Mouse (Mus musculus) lung, postnatal 25 days (tissue): ENCODE measurements around the gene 1700013G24Rik.

Source experiments
- DNase-seq: peaks from one replicate; pipeline ENCODE4 v3.0.0; 2022; ENCODE audit warnings: low spot score

1700013G24Rik gene

DNA sequence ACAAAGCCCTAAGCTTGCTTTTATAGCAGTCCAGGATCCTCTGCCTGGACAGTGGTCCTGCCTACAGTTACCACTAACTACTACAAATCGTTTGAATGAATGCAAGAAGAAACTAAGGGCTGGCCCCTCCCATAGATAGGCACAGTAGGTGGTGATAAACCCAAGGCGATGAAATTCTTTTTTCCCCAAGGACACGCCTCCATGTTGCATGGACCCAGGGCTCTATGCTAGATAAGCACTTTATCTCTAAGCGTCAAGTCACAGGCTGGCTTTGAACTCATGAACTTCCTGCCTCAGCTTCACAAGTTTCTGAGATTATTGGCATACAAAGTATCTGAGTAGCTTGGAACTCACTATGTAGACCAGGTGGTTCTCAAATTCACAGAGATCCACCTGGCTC lies 4.2 kb downstream of the 1700013G24Rik start:
- no peak for DNase-seq

DNA sequence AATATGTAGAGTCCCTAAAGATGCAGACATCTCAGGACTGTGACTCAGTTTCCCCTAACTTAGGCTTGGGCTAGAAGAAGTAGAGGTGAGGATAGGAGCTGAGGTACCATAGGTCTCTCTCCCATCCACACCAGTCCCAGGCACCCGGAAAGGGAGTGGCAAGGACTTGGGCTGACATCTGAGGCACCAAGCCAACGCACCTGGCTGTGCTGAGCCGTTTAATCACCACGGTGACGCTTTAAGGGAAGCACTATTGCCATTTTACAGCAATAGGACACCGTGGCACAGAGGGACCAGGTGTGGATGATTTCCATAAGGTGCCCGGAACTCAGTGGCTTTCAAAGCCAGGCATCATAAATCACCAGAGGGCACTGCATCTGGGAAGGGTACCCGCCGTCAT lies 5.2 kb downstream of the 1700013G24Rik start:
- no peak for DNase-seq

DNA sequence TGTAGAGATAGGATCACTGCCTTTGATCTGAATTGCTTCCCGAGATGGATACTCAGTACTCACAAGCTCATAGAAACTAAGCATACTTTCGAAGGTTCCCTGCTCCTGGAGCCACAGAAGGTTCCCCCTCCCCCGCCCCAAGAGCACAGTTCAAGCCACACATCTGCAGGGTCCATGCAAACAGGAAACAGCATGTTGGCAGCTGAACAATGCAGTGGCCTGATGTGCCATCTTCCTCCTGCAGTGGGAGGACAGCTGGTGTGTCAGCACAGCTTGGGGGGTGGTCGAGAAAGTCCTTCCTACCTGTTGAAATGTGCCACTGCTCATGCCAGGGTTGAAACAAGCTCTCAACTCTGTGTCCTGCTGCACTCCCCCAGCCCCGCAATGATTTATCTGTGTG lies 5.8 kb downstream of the 1700013G24Rik start:
- no peak for DNase-seq

DNA sequence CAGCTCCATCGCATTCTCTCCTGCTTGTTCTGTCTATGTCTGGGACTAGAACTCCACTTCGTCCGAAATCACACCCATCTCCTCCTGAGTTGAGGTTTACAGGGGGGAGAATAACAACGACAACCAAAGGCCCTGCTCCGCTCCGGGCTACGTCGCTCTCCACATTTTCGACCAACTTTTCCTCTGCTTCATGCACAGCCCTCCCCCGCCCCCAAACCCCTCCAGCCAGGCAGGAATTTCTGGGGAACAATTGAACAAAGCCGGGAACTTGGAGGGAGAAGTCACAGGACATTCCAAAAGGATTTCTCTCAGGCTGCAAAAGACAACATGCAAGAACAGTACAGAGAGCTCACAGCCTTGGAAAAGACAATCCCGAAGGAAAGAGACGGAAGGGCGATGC lies 7.6 kb downstream of the 1700013G24Rik start:
- DNase-seq: no peak

DNA sequence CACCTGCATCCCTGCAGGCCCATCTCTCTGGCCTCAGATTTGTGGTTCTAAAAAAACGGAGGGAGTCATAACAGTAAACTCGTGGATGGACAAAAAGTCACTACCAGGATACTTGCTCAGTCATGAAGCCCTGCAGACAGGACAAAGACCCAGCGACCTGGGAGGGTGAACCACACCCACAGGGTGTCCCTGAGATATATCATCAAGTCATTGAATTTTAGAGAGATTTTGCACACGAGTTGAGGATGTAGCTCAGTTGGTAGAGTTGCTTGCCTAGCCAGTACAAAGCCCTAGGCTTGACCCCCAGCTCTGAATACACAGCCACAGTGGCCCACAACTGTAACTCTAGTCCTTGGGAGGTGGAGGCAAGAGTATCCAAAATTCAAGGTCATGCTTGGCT lies 8.1 kb downstream of the 1700013G24Rik start:
- DNase-seq: no peak

DNA sequence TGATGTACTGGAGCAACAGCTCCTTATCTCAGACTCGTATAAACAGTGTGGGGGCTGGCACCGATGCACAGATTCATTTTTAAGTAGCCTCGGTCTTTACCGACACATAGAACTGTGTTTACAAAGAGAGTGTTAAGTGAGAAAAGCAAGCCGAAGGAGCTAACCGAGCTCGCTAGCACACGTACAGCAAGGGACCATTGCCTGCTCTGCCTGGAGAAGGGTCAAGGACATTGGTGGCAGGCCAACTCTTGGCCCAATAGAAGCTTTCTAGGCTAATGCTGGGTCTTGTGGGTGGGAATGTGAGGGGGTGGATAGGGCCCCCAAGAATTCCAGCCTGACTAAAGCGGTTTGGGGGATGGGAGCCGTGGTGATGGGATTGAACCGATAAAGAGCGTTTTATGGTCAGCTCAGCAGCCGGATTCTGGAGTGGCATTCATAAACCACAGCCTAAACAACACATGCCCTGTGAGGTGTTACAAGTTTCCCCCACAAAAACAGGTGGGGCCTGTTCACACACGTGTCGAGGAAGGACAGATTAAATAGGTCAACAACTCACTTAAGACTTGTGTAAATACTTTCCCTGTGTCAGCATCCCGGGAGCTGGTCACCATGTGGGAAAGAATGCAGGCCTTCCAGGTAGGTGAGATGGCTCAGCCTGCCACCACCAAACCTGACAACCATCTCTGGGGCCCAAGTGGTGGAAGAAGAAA lies 9.1 kb downstream of the 1700013G24Rik start:
- peak; percentile 75 for DNase-seq

DNA sequence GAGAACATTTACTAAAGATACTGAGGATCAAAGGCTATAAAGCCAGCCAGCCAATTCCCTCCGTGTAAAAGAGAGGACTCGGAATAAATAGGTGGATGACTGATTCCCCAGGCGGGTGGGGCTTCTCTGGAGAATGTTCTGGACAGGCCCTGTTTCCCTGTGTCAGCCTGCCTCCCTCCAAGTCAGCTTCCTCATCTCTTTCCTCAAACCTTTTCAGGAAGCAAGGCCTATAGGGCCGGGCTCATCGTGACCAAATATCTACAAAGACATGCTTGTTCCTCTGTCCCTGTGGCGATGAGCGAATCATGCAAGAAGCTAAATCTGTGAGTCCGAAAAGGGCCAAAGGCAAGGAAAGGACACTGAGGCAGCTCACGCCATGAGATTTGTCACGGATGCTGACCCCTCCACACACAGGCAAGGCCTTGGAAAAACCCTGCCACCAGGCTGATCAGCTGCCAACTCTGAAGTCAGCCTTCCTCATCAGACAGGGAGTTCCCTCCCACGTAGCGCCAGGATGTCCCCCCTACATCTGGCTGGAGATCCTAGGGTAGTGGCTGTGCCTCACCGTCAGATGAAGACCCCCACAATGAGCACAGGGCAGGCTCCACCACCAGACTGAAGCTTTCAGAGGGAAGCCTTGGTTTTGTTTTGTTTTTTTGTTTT lies 12.2 kb downstream of the 1700013G24Rik start:
- no peak for DNase-seq

DNA sequence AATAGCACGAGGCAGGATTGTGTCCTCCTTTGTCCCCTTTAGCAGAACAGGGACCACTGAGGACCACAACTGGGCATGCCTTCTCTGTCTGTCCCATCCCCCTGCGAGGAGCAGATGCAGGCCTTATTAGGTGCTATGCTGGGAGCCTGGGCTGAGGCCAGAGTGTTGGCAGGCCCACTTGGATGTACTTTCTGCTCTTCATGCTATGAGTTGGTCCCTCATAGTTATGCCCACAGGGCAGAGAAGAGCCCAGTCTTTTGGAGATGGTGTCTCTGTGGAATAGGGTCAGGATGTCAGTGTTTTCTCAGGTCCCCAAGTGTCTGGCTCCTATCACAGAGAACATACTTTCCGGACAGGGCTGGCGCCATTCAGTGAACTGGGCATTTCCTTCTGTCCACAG lies 13.9 kb downstream of the 1700013G24Rik start:
- DNase-seq: no peak

DNA sequence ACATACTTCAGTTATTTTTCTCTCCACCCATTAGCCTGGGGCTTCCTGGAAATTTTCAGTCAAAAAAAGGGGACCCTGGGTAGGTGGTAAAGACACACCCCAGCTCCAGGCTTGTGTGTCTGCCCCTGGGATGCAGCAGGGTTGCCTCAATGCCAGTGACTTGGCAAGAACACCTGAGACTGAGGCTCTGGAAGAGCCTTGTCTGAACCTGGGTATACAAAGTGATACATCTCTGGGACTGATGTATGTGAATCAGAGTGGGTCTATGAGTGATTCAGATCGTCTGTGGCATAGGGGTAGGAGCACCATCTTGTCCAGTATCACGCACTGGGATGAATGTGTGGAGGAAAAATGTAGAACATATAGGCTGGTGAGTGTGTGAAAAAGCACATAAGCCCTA lies 14.4 kb downstream of the 1700013G24Rik start:
- no peak for DNase-seq

DNA sequence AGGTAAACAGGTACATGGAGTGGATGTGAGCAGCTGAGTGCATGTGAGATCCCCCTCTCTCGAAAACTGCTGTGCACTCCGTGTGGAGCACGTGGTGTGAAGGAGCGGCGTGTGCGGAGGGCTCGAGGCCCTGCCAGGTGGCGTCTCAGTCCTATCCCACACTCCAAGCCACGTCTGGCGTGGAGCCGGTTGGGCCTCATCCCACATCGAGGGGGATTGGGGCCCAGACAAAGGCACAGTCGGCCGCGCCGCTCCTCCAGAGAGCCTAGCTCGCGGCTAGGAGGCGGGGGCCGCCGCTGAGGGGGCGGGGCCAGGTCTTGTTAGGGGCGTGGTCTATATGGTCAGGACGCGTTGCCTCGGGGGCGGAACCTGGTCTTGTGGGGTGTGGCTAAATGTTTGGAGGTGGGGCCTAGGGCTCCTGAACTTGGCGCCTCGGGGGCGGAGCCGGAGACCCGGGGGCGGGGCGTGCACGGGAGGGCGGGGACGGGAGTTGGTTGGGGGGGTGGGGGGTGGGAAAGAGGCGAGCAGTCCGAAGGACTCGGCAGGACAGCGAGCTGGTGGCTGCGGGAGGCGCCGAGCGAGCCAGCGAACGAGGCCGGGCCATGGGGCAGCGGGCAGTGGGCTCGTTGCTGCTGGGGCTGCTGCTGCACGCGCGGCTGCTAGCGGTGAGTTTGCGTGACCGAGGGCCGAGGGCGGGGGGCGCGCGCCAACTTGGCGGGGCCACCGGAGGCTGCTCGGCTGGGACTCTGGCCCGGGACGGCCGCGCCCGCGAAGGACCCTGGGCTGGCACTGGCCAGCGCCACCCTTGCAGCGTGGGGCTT lies 15.4 kb downstream of the 1700013G24Rik start, which contains the start of gene Hspg2:
Gene Hspg2 (plus strand): TSS at position 510 of the 821 bp plus-strand sequence.
- DNase-seq: peak; percentile 94

DNA sequence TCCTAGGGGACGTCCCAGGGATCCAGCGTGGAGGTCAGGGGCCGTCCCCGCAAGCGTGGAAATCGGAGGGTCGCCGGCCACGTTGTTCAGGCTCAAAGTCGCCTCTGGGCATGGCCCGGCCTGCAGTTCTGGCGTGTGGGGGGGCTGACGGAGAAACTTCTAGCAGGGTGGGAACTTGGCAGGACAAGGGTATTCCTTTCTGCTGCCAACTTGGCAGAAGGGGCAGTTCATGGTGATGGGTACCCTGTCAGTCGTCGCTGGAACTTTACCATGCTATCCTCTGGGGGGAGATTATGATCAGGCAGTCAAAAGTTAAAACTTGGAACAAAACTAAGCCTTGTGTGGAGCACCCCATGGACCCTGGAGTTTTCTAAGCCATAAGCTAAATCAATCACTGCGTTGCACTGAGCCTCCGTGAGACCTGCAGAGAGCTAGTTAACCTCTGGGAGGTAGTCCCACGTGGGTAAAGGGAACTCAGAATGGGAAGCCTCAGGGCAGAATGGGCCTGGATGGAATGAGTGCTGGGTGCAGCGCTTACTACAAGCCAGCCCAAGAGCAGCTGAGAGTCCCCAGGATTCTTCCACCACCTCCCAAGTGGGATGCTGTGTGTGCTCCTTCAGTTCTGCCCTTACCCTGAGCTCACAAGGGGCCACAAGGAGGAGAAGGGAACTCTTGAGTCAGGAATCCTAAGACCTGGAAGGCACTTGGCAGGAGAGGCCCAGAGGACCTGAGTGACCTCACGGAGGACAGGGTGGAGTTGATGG lies 16.2 kb downstream of the 1700013G24Rik start:
- DNase-seq: no peak

DNA sequence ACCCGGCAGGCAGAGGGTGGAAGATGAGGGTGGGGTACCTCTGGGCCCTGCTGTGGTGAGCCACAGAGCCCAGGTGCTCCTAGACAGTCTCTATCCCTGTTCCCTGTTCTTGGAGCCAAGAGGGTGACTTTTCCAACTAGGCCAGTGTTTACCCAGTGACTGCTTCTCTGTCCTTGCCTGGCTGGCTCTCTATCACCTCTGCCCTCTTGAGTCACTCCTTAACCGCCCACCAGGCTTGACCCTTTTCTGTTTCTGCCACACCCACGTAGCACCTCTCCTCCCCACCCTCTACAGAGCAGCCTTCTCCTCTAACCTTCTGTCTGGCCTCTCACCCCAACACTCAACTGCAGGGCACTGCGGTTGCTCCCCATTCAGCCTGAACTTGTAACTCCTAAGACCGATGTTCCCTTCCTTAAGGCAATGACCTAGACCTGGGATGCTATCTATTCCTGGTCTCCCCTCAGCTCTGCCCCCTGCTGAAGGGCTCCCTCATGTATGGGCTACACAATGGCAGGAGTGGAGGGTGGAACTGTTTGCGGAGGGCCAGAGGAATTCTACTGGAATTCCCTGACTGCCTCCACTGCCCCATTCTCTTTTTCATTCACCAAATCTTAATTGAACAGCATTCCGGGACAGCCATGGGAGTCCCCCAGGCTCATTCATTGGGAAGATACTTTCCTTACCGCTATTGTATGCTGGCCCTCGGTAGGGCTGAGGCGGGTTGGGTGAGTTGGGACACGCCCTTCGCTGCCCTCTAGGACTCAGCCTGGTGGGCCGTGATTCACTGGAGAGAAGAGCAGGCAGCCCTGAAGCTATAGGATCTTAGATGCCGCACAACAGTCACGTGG lies 17.0 kb downstream of the 1700013G24Rik start:
- no peak for DNase-seq

DNA sequence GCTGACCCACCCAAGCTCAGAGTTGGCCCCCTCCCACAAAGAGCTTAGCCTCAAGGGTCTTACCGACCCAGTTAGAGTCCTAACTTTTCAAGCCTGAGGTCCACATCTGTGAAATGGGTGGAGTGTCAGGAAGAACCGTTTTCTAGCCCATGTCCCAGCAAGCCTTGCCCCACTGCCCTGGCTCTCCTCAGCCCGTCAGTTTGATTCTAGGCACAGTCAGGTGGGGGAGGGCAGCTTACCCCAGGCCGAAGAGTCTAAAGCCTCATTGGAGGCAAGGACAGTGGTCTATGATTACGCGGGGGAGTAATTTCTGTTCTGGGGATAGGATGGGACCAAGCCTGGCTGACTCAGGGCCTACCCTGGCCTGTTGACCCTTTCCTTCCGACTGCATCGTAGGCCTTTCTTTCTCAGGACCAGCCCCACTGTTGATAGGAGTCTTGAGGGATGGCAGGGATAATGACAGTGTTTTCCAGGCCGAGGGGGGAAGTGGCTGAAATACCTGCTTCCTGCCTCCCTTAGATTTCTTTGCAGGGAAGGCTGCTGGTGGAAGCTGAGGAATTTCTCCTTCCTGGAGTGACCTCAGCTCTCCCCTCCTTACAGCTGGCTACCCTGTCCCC lies 17.7 kb downstream of the 1700013G24Rik start:
- no peak for DNase-seq

DNA sequence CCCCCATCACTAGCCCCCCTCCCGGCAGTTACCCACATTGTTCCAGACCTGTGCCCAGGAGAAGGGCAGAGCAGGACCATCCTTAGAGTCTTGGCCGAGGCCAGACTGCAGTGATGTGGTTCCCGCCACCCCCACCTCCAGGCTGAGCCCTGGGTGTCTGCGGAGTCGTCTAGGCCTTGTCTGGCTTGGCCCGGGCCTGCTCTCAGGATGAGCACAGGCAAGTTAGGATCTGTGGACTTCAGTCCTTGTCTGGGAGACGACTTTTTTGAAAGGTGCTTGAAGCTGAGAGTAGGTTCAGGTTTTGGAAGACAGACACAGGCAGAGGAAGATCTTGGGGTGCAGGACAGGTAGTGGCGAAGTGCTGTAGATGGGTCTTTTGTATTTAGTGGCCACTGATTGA lies 18.2 kb downstream of the 1700013G24Rik start:
- DNase-seq: no peak

DNA sequence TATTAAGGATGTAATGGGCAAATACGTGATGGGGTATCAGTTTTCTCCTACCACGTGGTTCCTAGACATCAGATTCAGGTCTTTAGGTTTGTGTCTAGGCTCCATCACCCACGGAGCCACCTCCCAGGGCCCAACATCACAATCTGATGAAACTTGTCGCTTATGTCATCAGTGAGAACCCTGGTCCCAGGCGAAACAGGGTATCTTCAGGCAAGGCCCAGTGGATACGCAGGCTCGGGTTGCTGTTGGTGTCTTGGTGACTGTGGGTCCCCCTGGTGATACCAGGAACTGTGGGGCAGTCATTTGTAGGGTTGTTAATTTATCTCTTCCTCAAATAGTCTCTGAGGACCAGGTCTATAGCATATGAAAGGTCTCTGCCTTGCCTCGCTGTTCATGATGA lies 20.2 kb downstream of the 1700013G24Rik start:
- no peak for DNase-seq

DNA sequence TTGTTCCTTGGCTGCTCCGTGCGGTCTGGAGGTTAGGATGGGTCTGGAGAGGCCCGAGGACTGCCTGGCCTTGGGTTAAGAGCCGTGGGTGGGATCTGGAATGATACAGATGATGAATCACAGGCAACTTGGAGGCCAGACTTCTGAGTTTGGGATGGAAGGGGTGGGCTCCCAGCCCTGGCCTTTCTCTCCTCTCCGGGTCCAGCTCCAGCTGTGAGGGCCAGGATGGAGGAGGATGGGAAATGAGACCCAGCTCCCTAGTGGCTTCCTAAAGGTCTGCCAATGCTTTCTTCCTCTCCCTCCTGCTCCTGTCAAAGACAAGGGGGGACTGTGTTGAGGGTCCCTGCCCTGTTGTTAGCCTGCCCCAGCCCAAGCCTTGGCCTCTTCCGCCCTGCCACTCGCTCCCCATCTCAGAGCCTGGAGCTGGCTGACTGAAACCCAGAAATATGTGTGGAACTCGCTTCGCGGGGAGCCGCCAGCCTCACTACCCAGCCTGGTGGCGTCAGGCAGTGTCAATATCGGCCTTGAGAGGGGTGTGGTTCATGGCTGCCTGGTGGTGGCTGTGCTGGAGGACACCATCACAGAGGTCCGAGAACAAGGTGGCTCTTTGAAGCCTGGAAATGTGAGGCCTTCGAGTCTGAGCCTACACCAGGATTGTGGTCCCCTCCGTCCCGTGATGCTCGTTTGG lies 20.8 kb downstream of the 1700013G24Rik start:
- DNase-seq: no peak

DNA sequence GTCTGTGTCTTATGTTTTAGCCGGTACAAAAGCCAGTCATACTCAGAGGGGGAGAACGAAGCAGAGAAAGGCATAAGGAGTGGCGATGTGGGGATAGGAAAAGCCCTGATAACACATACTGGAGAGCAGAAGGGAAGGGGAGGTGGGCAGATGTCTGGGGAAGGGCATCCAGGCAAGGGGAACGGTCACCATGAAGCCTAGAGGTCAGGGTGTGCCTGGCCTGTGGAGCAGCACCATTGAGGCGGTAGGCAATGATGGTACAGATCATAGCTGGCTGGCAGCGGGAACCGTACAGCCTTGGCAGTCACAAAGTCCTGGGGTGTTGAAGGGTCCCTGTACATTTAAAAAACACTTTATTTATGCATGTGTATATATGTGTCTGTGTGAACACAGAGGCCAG lies 21.6 kb downstream of the 1700013G24Rik start:
- no peak for DNase-seq

DNA sequence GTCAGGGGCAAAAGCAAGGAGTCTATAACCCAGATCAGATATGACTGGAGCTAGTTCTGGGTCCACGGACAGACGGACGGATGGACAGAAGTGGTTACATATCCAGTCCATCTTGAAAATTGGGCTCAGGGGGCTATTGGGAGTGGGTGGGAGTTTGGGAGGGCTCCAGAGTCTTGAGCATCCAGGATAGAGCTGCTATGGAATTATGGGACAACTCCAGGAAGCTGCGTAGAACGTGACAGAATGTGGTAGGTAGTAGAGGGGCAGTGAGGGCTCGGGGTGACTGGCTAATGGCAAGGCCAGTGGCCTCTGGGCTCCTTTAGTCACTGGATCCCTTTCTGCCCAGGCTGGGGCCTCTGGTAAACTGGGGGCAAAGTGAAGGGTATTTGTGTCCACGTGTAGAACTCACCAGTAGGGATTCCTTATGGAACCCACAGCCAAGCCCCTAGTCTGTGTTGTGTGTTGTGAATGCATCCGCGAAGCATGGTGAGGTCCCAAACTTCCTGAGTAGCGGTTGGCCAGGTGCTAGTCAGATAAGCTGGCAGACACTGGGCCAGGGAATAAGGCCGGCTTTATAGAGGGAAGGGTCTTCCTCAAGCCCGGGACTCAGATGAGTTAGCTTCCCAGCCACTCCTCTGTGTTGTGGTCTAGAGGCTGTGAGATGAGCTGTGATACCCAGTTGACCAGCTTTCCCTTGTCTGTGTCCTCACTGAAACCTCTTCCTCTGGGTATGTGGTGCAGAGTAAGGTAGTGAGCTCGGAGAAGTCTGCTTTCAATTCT lies 22.4 kb downstream of the 1700013G24Rik start:
- DNase-seq: no peak

DNA sequence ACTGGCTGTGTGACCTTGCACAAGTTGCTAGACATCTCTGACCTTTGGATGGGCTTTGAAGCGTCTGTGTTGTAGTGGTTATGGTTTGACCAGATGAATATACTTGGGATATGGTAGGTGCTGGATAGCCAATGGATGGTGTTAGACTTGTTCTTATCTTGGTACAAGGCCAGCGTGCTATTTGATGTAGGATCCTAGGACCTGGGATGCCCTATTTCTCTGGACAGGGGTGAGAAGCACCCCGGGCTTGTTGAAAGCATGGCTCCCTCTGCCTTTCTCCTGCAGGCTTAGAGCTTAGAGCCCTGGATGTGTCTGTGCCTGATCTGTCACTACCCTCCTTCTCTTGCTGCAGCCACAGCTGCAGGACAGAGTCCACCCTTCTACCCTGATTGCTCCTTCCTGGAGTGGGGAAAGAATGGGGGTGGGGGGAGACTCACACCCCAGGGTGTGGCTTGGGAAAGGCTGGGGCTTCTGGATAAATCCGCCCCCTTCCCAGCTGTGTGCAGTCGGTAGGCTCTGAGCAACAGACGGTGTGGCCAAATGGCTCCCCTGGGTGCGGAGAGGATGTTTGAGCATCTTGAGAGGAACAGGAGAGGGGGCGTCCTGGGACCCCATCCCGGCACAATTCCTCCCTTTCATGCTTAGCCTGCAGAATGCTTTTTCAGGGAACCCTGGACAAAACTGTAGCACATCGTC lies 23.1 kb downstream of the 1700013G24Rik start:
- no peak for DNase-seq
